Mouse (Mus musculus) embryonic fibroblast, embryonic 13.5 days (primary cell): ENCODE measurements around the gene Rapgef1.

ENCODE experiments used
- CTCF ChIP-seq: IDR thresholded peaks from 2 replicates; pipeline ENCODE4 v1.5.1; 2011; ENCODE audit warnings: mild to moderate bottlenecking, control low read depth, low read length, moderate library complexity, borderline replicate concordance; ENCODE audit not compliant: insufficient read depth
- POLR2A ChIP-seq: IDR thresholded peaks from 2 replicates; pipeline ENCODE4 v1.6.1; 2011; ENCODE audit warnings: low read depth, mild to moderate bottlenecking, control low read depth, low read length, moderate library complexity

DNA sequence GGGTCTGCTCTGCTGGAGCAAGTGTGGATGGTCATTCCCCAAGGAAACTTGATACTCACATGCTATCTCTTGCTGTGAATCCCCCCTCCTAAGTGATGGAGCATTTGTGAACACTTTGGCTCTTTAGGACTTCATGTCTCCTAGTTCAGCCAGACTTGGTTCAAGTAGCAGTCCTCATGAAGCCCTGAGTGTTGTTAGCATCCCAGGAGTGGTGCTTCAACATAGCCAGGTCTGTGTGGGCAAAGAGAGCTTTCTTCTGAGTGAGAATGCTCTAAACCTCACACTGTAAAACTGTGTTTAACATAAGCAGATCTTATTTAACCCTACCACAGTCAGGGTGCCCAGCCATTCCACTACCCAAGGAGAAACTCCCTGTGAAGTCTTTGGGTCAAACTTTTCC lies 11.5 kb downstream of the Rapgef1 start:
- TF ChIP-seq POLR2A (no peak), CTCF (no peak)
